Mouse (Mus musculus) lung, embryonic 15.5 days (tissue): Measurements from ENCODE around the gene Itih3. TPM values are rescaled to one million over a fixed set of nuclear protein-coding genes. Genes with fewer than 3 reads are reported as not detected.
A peak's percentile ranks its signal among the peaks of the same experiment; 100 is the strongest.

Source experiments
- ATAC-seq: fragments of 200-750 bp; cut with Nextera tagmentation; 2 replicates; pipeline ENCODE4 v1.8.0; 2017; ENCODE audit warnings: moderate number of reproducible peaks, borderline replicate concordance; ENCODE audit not compliant: low FRiP score, low TSS enrichment; ENCODE audit errors: extremely low read depth
- H3K27ac ChIP-seq: fragments of 300-500 bp; sonication (generic); 2 replicates; pipeline ENCODE4 v1.5.1; 2015; ENCODE audit warnings: moderate library complexity, mild to moderate bottlenecking, inconsistent platforms
- H3K27me3 ChIP-seq: fragments of 300-500 bp; sonication (generic); 2 replicates; pipeline ENCODE4 v1.6.1; 2015; ENCODE audit warnings: inconsistent platforms
- H3K36me3 ChIP-seq: fragments of 300-500 bp; sonication (generic); 2 replicates; pipeline ENCODE4 v1.6.1; 2015; ENCODE audit warnings: inconsistent platforms
- H3K4me1 ChIP-seq: fragments of 300-500 bp; sonication (generic); 2 replicates; pipeline ENCODE4 v1.6.1; 2015; ENCODE audit warnings: inconsistent platforms
- H3K4me2 ChIP-seq: fragments of 300-500 bp; sonication (generic); 2 replicates; pipeline ENCODE4 v1.6.1; 2015; ENCODE audit warnings: inconsistent platforms, mild to moderate bottlenecking, moderate library complexity
- H3K4me3 ChIP-seq: fragments of 300-500 bp; sonication (generic); 2 replicates; pipeline ENCODE4 v1.5.1; 2015; ENCODE audit warnings: mild to moderate bottlenecking, inconsistent platforms
- H3K9ac ChIP-seq: fragments of 300-500 bp; sonication (generic); 2 replicates; pipeline ENCODE4 v1.6.1; 2015; ENCODE audit warnings: inconsistent platforms
- H3K9me3 ChIP-seq: fragments of 300-500 bp; sonication (generic); 2 replicates; pipeline ENCODE4 v1.6.1; 2016; ENCODE audit warnings: inconsistent platforms
- WGBS: fragments of 180-500 bp; shearing (Covaris S2); methylation state at CpG from one replicate; pipeline ENCODE4 v1.1.7; 2015; 5-methylcytosine and 5-hydroxymethylcytosine counted together
- polyA plus RNA-seq: library from polyadenylated mRNA; unstranded; fragments of >200 nt; fragmentation: Nextera tagmentation; extraction: Ambion mirVana; gene quantifications from 2 replicates; pipeline ENCODE4 v1.2.1, GENCODE M21; 2015

The Itih3 gene
- polyA plus RNA-seq, 1 experiment from 2014 or later = 0.50 TPM

DNA sequence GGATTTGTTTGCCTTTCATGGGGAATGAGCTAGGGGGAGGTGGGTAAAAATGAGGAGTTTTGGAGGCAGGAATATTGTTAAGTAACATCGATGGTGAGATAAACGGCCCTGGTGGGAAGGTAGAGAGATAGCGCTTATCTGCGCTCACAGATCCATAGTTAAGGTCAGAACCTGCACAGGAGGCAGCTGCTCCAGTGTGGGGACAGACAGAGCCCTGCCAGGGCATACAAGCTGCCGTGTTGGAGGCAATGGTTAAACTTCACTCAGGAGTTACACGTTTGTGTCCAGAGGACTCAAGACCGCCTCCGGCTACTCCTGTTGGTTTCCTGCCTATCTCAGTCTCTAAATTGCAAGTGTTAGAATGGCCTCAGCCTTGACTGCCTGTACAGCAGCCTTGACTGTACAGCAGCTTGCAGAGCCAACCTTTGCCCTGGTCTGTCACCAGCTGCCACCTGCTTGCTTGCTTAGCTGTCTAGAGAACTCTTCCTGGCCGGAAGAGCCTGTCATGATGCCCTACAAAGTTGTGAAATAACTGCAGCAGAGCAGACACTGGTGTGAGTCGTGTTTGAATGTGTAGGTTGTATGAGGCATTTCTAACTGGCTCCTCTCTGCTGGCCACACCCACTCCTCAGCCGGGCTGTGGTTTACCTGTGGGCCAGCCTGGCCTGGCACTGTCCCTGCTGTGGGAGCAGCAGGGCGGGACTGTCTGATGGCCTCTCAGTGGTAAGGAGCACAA is 48.3 kb downstream of the Itih3 start:
- H3K9me3 ChIP-seq = no peaks in the 10 kb centered on the region
- H3K4me2 ChIP-seq = no peak overlapping the region
- H3K27me3 ChIP-seq = no peaks in the 10 kb centered on the region
- no peak overlapping the region for H3K27ac ChIP-seq
- H3K9ac ChIP-seq = no peak overlapping the region
- peaks cover 8% of the 10 kb centered on the region; the same call in 1 of the 2 replicates for H3K36me3 ChIP-seq
- H3K4me3 ChIP-seq = no peak overlapping the region
- WGBS = 74% methylated on average over 12 of the region's 12 CpGs
- H3K4me1 ChIP-seq = peaks cover 47% of the 10 kb centered on the region
- ATAC-seq = no peak

DNA sequence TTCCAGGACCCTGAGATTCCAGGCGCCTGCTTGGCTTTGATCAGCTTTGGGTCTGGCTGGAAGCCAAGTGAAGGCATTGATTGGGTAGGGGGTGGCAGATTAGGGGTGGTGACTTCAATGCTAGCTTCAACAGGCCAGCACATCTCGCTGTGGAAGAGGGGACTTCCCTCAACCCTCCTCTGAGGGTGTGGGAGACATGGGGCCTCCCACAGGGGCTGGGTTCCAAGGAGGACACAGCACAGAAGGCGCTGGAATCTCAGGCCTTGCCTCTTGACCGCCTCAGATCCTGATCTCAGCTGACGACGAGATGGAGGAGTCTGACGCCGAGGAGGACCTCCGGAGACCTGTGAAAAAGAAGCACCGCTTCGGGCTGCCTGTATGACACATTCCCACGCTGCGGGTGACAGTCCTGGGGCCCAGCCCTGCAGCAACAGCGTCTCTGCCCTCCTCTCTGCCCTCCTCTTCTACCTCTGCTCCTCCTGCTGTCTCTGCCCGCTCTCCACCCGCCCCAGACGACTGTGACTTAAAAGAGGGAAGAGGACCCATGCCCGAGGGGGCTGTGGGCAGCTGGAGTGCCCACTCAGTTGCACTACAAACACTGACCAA is 49.4 kb downstream of the Itih3 start:
- Histone ChIP-seq H3K27me3 (no peaks in the 10 kb centered on the region), H3K4me2 (no peak overlapping the region), H3K36me3 (peaks cover 8% of the 10 kb centered on the region; the same call in 1 of the 2 replicates), H3K27ac (peak overlapping the region; percentile 48), H3K9ac (no peak overlapping the region), H3K4me1 (peaks cover 45% of the 10 kb centered on the region), H3K9me3 (no peaks in the 10 kb centered on the region), H3K4me3 (no peak overlapping the region)
- peak; percentile 57 for ATAC-seq
- WGBS = 42% methylated on average over 17 of the region's 18 CpGs

DNA sequence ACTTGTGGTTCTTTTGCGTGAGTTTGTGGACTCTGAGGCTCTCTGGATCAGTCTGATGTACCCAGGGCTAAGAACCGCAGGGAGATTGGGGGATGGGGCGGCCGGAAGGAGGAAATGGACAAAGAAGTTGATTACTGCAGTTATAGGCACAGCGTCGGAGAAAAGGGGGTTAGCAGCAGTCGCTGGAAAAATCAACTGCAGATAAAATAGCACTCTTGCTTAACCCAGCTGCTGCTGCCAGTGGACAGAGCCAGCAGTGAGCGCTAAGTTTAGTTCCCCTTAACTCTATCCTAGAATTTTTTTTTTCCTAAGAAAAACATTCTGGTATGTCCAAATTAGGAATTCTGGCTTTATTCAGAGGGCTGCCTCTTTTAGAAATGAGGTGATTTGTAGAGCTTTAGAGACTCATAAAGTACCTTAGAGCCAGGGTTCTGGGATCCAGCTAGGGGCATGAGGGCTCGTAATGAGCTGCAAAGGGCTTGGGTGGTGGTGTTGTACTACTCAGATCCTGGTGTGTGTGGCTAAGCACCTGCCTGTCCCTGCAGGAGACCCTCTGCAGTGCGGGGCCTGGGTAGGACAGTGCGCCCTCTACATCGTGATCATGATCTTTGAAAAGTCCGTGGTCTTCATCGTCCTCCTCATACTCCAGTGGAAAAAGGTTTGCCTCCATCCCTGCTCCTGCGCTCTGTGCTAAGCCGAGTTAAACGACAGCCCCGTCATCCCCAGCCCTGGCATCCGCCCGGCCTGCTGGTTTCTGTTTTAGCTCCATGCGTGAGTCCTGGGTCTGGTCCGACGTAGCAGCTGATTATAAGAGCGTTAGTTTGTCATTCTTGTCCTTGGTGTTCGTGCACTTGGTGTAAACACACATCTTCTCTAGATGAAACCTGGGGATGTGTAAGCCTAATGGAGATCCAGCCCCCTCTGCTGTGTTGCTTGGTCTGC is 53.1 kb downstream of the Itih3 start:
- Histone ChIP-seq H3K4me3 (no peak overlapping the region), H3K36me3 (peaks cover 8% of the 10 kb centered on the region; the same call in 1 of the 2 replicates), H3K4me2 (no peak overlapping the region), H3K4me1 (peaks cover 32% of the 10 kb centered on the region), H3K9me3 (no peaks in the 10 kb centered on the region), H3K27ac (peak overlapping the region; percentile 81), H3K9ac (no peak overlapping the region), H3K27me3 (no peaks in the 10 kb centered on the region)
- ATAC-seq = peak; percentile 67
- 61% methylated on average over 25 of the region's 25 CpGs for WGBS

DNA sequence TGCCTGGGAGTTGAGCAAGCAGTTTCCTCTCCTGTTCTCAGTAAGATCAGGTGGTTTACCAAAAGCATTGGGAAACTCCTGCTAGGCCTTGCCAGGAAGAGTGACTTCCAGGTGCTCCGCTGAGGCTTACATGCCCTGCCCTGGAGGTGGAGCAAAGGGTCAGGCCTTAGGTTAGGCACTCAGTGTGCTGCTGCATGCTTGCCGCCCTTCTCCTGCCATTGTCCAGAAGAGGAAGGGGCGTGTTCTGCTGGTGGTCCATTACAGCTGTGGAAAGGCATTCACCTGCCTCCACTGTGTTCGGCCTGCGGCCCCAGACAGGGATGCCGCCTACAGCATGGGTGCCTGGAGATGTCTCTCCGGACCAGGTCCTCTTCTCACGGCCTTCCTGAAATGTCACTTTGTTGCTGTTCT is 54.2 kb downstream of the Itih3 start:
- H3K36me3 ChIP-seq = peaks cover 5% of the 10 kb centered on the region; the same call in 1 of the 2 replicates
- 76% methylated on average over 8 of the region's 8 CpGs for WGBS

DNA sequence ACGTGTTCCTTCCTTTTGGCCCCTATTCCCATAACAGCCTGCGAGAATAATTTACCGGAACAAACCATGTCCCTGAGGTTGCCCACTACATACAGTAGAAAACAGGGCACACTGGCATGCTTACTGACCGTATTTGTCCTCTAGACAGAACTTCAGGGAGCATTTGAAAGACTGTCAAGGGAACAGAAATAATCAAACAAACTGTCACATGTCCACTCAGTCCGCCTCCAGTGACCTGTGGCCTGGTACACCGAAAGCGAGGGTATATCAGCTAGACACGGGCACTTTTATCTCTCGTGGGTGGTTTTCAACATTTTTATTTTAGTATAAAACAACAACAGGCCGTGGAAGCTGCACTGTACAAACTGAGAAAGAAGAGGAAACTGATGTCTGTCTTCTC is 54.7 kb downstream of the Itih3 start:
- H3K4me3 ChIP-seq = no peak overlapping the region
- 83% methylated on average over 10 of the region's 10 CpGs for whole genome bisulfite sequencing
- no peak overlapping the region for H3K9ac ChIP-seq
- H3K27me3 ChIP-seq = no peaks in the 10 kb centered on the region
- no peaks in the 10 kb centered on the region for H3K9me3 ChIP-seq
- no peak overlapping the region for H3K4me2 ChIP-seq
- peaks cover 17% of the 10 kb centered on the region for H3K4me1 ChIP-seq
- peaks cover 5% of the 10 kb centered on the region; the same call in 1 of the 2 replicates for H3K36me3 ChIP-seq
- H3K27ac ChIP-seq = no peak overlapping the region
- ATAC-seq = no peak

More for the DNA sequence above, 54.2 kb downstream of the Itih3 start:
- Histone ChIP-seq H3K9me3 (no peaks in the 10 kb centered on the region), H3K27ac (peak overlapping the region; percentile 81), H3K9ac (no peak overlapping the region), H3K4me2 (no peak overlapping the region), H3K4me3 (no peak overlapping the region), H3K27me3 (no peaks in the 10 kb centered on the region), H3K4me1 (peaks cover 23% of the 10 kb centered on the region)
- ATAC-seq = no peak

DNA sequence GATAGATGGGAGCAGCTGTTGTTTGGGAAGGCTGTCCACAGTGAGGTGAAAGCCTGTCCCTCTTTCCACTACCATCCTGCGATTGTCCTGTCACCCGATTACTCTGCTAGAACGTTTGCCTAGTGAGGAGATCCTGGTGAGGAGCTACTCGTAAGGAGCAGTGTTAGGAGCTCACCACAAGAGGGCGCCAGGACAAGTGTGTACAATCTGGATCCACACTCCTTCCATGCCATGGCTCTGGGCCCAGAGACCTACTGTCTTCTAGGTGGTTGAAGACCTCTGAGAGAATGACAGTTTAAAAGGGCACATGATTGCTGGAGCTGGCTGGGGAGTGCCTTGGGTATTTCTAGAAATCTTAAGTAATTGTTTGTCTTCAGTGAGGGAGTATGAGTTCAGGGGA is 56.5 kb downstream of the Itih3 start:
- 17% methylated on average over 5 of the region's 5 CpGs for WGBS
- no peak overlapping the region for H3K4me2 ChIP-seq
- H3K9me3 ChIP-seq = no peaks in the 10 kb centered on the region
- H3K27ac ChIP-seq = no peak overlapping the region
- H3K4me3 ChIP-seq = no peak overlapping the region
- peaks cover 18% of the 10 kb centered on the region for H3K4me1 ChIP-seq
- ATAC-seq = no peak
- H3K27me3 ChIP-seq = no peaks in the 10 kb centered on the region
- no peak overlapping the region for H3K9ac ChIP-seq
- no peaks in the 10 kb centered on the region; the same call in 1 of the 2 replicates for H3K36me3 ChIP-seq

DNA sequence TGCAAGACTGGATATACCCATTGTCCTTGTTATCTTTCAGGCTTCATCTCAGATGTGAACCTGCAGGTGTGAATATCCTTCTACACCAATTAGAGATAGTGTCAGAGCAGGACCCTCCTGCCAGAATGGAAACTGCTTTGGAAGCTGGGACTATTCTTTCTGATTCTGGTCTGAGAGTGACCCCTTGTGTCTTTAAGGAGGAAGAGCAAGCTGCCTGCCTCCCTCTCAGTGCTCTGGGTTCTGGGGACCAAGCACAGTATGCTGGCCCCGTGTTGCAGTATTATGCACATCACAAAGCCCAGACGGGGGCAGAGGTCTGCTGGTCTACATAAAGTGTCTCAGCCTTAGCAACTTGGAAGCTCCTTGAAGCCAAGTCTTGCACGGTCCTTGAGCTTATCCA is 58.2 kb downstream of the Itih3 start:
- ATAC-seq = no peak
- no peaks in the 10 kb centered on the region for H3K9me3 ChIP-seq
- H3K4me2 ChIP-seq = no peak overlapping the region
- no peaks in the 10 kb centered on the region for H3K27me3 ChIP-seq
- no peak overlapping the region for H3K27ac ChIP-seq
- 62% methylated on average over 3 of the region's 3 CpGs for WGBS
- peaks cover 25% of the 10 kb centered on the region for H3K4me1 ChIP-seq
- no peak overlapping the region for H3K4me3 ChIP-seq
- H3K9ac ChIP-seq = no peak overlapping the region
- no peaks in the 10 kb centered on the region; the same call in 1 of the 2 replicates for H3K36me3 ChIP-seq

DNA sequence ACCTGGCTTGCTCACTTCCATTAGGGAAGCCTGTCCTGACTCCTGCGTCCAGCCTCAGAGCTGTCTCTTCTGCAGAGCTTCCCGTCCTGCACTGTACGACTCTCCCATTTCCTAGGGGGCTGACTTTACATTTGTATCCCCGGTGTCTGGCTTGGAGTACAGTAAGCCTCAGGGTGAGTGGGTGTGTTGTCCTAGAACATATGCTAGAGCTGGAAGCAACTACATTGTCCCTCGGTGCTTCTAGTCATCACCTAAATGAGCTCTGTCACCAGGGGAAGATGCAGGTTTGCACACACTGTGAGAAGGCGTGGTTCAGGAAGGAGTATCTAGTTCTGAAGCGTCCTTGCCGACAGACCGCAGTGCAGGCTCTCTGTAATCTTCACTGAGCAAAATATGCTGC is 61.2 kb downstream of the Itih3 start:
- H3K9me3 ChIP-seq = no peaks in the 10 kb centered on the region
- H3K4me2 ChIP-seq = no peak overlapping the region; the same call in 1 of the 2 replicates
- no peak overlapping the region for H3K4me3 ChIP-seq
- no peak overlapping the region for H3K27ac ChIP-seq
- H3K27me3 ChIP-seq = no peaks in the 10 kb centered on the region
- WGBS = 66% methylated on average over 9 of the region's 9 CpGs
- no peak overlapping the region for H3K9ac ChIP-seq
- H3K36me3 ChIP-seq = no peaks in the 10 kb centered on the region; the same call in 1 of the 2 replicates
- peaks cover 15% of the 10 kb centered on the region for H3K4me1 ChIP-seq
- ATAC-seq = no peak

DNA sequence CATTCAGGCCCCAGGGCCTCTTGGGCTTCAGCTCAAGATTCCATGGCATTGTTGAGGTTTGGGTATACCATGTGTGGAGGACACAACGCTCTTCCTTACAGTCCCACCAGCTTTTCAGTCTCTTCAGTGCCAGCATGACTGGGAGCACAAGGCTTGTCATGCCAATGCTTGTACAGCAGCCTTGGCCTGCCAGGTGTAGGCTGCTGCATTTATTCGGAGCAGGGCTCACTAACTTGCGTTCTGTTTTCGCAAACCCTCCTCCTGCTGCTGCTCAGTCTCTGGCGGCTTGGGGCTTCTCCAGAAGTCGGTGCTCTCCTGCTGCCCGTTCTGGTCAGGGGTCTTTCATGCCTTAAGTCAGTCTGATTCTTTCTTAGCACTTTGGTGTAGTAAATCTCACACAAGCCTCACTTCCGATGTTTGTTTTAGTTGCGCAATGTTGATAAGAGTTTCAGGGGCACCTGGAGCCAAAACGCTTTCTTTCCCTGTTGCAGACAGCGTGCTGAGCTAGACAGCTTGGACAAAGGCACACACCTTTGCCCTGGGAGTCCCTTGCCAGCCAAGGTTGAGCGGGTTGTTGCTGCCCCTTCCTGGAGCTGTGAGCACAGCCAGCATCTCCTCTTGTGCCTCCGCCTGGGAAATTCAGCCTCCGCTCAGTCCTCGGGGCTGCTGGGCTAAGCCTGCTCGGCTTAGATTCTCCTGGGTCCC is 62.0 kb downstream of the Itih3 start:
- peak overlapping the region; percentile 46; the same call in 1 of the 2 replicates for H3K27ac ChIP-seq
- no peaks in the 10 kb centered on the region; the same call in 1 of the 2 replicates for H3K36me3 ChIP-seq
- 22% methylated on average over 16 of the region's 16 CpGs for WGBS
- ATAC-seq = peak; percentile 40; the same call in 1 of the 2 replicates
- H3K4me2 ChIP-seq = peak overlapping the region; percentile 29
- no peaks in the 10 kb centered on the region for H3K9me3 ChIP-seq
- no peaks in the 10 kb centered on the region for H3K27me3 ChIP-seq
- no peak overlapping the region for H3K4me3 ChIP-seq
- no peak overlapping the region for H3K9ac ChIP-seq
- H3K4me1 ChIP-seq = peaks cover 15% of the 10 kb centered on the region
